Mouse (Mus musculus) heart, embryonic 16.5 days (tissue): ENCODE data around the gene Clca3a1. TPM values are rescaled to one million over a fixed set of nuclear protein-coding genes. Genes with fewer than 3 reads are reported as not detected.
"Not testable (repeated sequence)": the region's sequence is repeated elsewhere in the genome, so short reads cannot be mapped to it uniquely, and the experiment has no call there.

Source experiments
- ATAC-seq: fragments of 200-750 bp; cut with Nextera tagmentation; replicated peaks from 2 replicates; pipeline ENCODE4 v1.8.0; 2017; ENCODE audit warnings: moderate number of reproducible peaks; ENCODE audit not compliant: insufficient read depth, low FRiP score; ENCODE audit errors: extremely low read depth
- H3K27ac ChIP-seq: fragments of 300-500 bp; sonication (generic); 2 replicates; pipeline ENCODE4 v1.5.1; 2014; ENCODE audit warnings: mild to moderate bottlenecking, low read length, control low read depth, moderate library complexity
- H3K27me3 ChIP-seq: fragments of 300-500 bp; sonication (generic); 2 replicates; pipeline ENCODE4 v1.6.1; 2014; ENCODE audit warnings: low read length, mixed read lengths; ENCODE audit not compliant: control insufficient read depth, insufficient read depth
- H3K36me3 ChIP-seq: fragments of 300-500 bp; sonication (generic); 2 replicates; pipeline ENCODE4 v1.6.1; 2014; ENCODE audit not compliant: control insufficient read depth, insufficient read depth
- H3K4me1 ChIP-seq: fragments of 300-500 bp; sonication (generic); 2 replicates; pipeline ENCODE4 v1.6.1; 2014; ENCODE audit warnings: low read length, mixed read lengths; ENCODE audit not compliant: control insufficient read depth, insufficient read depth
- H3K4me2 ChIP-seq: fragments of 300-500 bp; sonication (generic); 2 replicates; pipeline ENCODE4 v1.6.1; 2014; ENCODE audit warnings: low read depth, mild to moderate bottlenecking, control low read depth, low read length
- H3K4me3 ChIP-seq: fragments of 300-500 bp; sonication (generic); 2 replicates; pipeline ENCODE4 v1.5.1; 2014; ENCODE audit warnings: mild to moderate bottlenecking, control low read depth, low read length
- H3K9ac ChIP-seq: fragments of 300-500 bp; sonication (generic); 2 replicates; pipeline ENCODE4 v1.6.1; 2014; ENCODE audit warnings: low read length, control low read depth
- H3K9me3 ChIP-seq: fragments of 300-500 bp; sonication (generic); replicated peaks from 2 replicates; pipeline ENCODE4 v1.6.1; 2016; ENCODE audit warnings: low read length; ENCODE audit not compliant: control insufficient read depth
- WGBS: fragments of 180-500 bp; shearing (Covaris S2); extraction: QIAGEN DNeasy Blood & Tissue Kit; methylation state at CpG from one replicate; pipeline ENCODE4 v1.1.7; 2014; 5-methylcytosine and 5-hydroxymethylcytosine counted together
- polyA plus RNA-seq: library from polyadenylated mRNA; unstranded; fragments of >200 nt; fragmentation: Nextera tagmentation; extraction: Ambion mirVana; gene quantifications from 2 replicates; pipeline ENCODE4 v1.2.1, GENCODE M21; 2015

The Clca3a1 gene
- polyA plus RNA-seq, 1 experiment from 2014 or later: 18.0 TPM

DNA sequence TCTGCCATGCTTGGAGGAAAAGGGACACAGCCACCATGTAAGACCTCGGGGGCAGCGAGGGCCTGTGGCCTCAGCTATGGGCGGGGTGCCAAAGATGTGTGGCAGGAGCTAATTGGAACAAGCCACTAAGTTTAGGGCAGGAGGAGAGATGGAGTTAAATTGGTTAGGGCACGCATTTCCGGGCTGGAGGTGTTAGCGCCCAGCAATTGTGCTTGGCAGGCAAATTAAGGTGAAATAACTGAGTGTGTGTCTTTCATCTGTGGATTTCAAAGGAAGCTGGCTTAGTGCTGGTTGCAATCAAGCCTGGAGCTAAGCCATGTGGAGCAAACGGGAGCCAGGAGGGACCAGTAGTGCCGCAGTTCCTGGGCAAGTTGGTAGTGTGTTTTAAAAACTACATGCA lies 4.7 kb downstream of the Clca3a1 start:
- not testable (repeated sequence) for H3K4me2 ChIP-seq, H3K36me3 ChIP-seq, H3K9ac ChIP-seq, ATAC-seq, H3K27me3 ChIP-seq, H3K4me3 ChIP-seq, H3K9me3 ChIP-seq, H3K27ac ChIP-seq, H3K4me1 ChIP-seq
- 85% methylated on average over 8 of the region's 8 CpGs for WGBS

DNA sequence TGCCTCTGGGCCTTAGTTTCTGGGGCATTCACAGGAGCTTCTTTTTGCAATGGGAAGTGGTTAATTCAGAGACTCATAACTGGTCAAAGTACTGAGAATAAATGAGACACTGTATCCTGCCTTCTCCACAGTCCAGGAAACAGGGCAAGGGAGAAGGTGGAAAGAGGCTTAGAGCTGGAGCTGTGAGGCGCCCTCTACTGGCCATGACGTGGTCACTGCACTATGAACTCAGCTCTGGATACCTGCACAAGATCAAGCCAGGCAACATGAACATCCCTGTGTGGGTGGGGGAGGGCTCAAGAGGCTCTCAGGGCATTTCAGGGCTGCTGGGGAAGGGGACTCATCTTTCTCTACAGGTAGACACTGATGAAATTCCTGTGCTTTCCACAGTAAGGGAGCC lies 7.7 kb downstream of the Clca3a1 start:
- H3K9me3 ChIP-seq: no peaks in the 10 kb centered on the region
- H3K27ac ChIP-seq: no peak overlapping the region
- H3K4me2 ChIP-seq: no peak overlapping the region
- no peak for ATAC-seq
- H3K4me1 ChIP-seq: no peaks in the 10 kb centered on the region
- peaks cover 3% of the 10 kb centered on the region; the same call in 1 of the 2 replicates for H3K36me3 ChIP-seq
- no peaks in the 10 kb centered on the region for H3K27me3 ChIP-seq
- no peak overlapping the region for H3K4me3 ChIP-seq
- H3K9ac ChIP-seq: no peak overlapping the region
- WGBS: 7% methylated on average over 2 of the region's 2 CpGs

DNA sequence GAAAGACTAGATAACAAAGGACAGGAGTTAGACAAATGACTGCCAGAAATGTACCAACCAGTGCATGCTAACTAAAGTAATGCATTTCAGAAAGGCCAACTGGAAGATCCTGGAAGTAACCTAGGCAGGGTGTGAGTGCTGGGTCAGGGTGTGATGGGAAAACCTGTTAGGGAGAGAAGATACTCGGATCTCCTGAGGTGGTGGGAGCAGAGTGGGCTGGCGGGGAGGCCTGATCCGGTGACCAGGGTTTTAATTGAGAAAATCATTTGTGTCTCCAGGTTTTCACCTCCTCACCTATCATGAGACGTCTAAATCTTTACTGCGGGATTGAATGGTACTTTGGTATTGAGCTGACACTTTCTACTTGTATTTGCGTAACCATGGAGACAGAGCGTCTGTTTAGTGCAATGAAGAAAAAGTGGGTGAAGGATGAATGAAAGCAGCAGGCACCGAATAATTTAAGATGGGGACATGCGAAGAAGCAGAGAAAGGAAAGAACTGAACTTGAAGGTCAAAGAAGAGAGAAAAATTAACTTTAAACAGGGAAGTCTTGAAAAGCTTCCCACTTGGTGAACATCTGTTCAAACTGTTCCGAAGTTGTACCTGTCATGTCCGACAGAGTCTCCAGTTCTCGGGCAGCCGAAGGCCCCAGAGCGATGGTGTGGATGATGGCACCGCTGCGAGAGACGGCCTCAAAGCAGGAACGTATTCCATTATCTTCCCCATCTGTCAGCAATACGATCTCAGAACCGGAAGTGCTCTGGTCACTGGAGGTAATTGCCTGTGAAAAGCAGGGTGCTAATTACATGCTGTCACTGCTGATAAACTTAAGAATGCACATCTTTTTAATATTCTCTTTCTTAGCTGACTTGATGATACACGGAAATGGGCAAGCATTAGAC lies 11.5 kb downstream of the Clca3a1 start:
- not testable (repeated sequence) for H3K9me3 ChIP-seq, H3K4me3 ChIP-seq, H3K4me1 ChIP-seq, H3K36me3 ChIP-seq, H3K27me3 ChIP-seq, H3K27ac ChIP-seq, H3K4me2 ChIP-seq, ATAC-seq, H3K9ac ChIP-seq
- 60% methylated on average over 18 of the region's 21 CpGs for WGBS

DNA sequence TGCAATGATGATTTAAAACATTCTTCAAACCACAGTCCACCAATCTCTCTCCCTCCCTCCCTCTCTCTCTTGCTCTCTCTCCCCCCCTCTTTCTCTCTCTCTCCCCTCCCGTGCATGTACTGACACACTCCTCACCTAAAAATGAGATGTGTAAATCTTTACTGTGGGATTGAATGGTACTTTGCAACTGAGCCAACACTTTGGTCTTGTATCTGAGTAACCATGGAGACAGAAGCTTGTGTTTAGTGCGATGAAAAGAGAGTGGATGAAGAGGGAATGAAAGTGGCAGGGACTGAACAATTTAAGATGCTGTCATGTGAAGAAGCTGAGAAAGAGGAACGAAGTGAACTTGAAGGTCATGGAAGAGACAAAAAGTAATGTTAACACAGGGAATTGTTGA lies 13.1 kb downstream of the Clca3a1 start:
- not testable (repeated sequence) for H3K4me3 ChIP-seq, ATAC-seq, H3K36me3 ChIP-seq, H3K4me1 ChIP-seq, H3K4me2 ChIP-seq, H3K27ac ChIP-seq, H3K9me3 ChIP-seq, H3K9ac ChIP-seq, H3K27me3 ChIP-seq
- 25% methylated on average over 3 of the region's 3 CpGs for WGBS

GRCm38 (mm10) chr3:144738396-144738795 lies 22.4 kb downstream of the Clca3a1 start:
- H3K36me3 ChIP-seq, H3K27ac ChIP-seq, H3K4me3 ChIP-seq, H3K27me3 ChIP-seq, H3K4me2 ChIP-seq, H3K4me1 ChIP-seq, H3K9ac ChIP-seq, H3K9me3 ChIP-seq, ATAC-seq: not testable (repeated sequence)
- 53% methylated on average over 24 of the region's 24 CpGs for WGBS

- Histone ChIP-seq H3K4me2 (no peak overlapping the region), H3K27ac (no peak overlapping the region), H3K36me3 (no peaks in the 10 kb centered on the region), H3K4me3 (no peak overlapping the region), H3K9ac (no peak overlapping the region), H3K27me3 (no peaks in the 10 kb centered on the region), H3K9me3 (no peaks in the 10 kb centered on the region), H3K4me1 (no peaks in the 10 kb centered on the region)
- 28% methylated on average over 9 of the region's 9 CpGs for WGBS
- no peak for ATAC-seq
Observed at GRCm38 (mm10) chr3:144736831-144737230, 23.9 kb downstream of the Clca3a1 start.

DNA sequence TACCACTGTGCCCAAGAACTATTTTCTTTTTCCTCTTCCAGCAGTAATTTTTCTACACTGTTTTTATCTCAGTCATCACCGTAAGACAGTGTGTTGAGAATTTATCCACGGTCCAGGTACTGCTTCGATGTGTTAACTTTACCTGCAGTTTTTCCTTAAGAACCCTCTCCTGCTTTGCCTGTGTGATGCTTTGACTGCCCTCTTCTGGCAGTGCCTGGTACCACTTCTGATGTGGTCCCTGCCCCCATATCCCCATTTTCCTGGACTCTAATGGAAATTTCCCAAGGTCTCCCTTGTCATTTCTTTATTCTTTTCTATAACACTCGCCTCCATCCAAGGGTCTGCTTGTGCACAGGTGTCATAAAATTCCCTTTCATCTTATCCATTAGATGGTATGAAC lies 37.3 kb downstream of the Clca3a1 start:
- H3K4me1 ChIP-seq: peaks cover 10% of the 10 kb centered on the region
- no peaks in the 10 kb centered on the region for H3K27me3 ChIP-seq
- no peak overlapping the region for H3K27ac ChIP-seq
- no peak overlapping the region for H3K4me3 ChIP-seq
- H3K9me3 ChIP-seq: no peaks in the 10 kb centered on the region
- H3K36me3 ChIP-seq: no peaks in the 10 kb centered on the region
- H3K9ac ChIP-seq: no peak overlapping the region
- H3K4me2 ChIP-seq: no peak overlapping the region
- ATAC-seq: no peak
- 41% methylated on average over 4 of the region's 4 CpGs for WGBS

DNA sequence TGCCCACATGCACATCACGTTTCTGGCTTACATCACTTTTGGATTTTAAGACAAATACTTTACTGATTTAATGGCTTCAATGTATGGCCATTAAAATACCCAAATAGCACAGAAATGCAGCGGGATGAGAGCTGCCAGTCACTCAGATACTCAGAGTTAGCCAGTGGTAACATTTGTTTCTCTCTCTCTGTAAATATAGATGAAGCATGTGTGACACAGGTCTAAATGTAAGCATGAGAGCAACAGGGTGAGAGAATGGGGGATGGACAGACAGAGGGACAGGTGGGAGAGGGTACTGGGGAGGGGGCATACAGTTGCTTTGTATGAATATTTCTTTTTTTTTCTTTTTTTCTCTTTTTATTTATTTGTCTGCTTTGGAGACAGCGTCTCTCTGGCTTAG lies 38.2 kb downstream of the Clca3a1 start:
- H3K36me3 ChIP-seq, H3K4me3 ChIP-seq, H3K9ac ChIP-seq, H3K4me2 ChIP-seq, H3K9me3 ChIP-seq, ATAC-seq, H3K27me3 ChIP-seq, H3K27ac ChIP-seq: not testable (repeated sequence)
- peaks cover 17% of the 10 kb centered on the region for H3K4me1 ChIP-seq
- WGBS: 75% methylated on average over 3 of the region's 3 CpGs

DNA sequence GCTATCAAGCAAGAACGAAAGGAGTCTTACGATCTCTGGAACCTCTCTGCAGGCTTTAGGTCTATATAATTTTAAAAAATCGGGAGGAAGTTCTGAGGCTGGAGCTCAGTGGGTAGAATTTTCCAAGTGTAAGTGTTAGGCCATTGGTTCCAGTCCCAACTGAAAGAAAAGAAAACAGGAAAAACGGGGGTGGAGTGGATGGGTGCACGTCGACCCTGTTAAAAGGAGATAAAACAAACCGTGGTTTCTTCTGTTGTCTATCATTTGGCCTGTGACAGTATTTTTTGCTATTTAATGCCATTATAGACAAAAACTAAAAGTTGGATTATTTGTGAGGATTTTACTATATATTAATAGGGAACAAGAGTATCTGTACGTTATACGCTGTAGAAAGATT lies 38.9 kb downstream of the Clca3a1 start:
- Histone ChIP-seq H3K4me1 (peaks cover 21% of the 10 kb centered on the region), H3K36me3 (no peaks in the 10 kb centered on the region), H3K9ac (no peak overlapping the region), H3K9me3 (no peaks in the 10 kb centered on the region), H3K4me3 (no peak overlapping the region), H3K4me2 (peak overlapping the region; percentile 68), H3K27ac (peak overlapping the region; percentile 77), H3K27me3 (no peaks in the 10 kb centered on the region)
- no peak for ATAC-seq
- WGBS: 73% methylated on average over 9 of the region's 9 CpGs
